Mouse (Mus musculus): ENCODE results near the gene Setdb1.

- no peak for TF ChIP-seq CTCF (IDR thresholded peaks at IDR 0.05; ENCODE audit: insufficient read depth, low read depth, low read length)
- no peak for TF ChIP-seq POLR2A (IDR thresholded peaks at IDR 0.05; ENCODE audit: insufficient read depth, low read depth, low read length)
These were observed 73.4 kb downstream of the Setdb1 start for GRCm38 (mm10) chr3:95283589-95283941.

Data from olfactory bulb, adult 2 months (tissue).